Mouse (Mus musculus): ENCODE data around the gene H2-M9. TPM values are rescaled to one million over a fixed set of nuclear protein-coding genes. Genes with fewer than 3 reads are reported as not detected.

The H2-M9 gene
- under 1 TPM; 0.26 to 0.56 TPM for total RNA-seq (2021)
- long read RNA-seq, experiment 1: 0 reads
- long read RNA-seq, experiment 2: 0 reads

DNA sequence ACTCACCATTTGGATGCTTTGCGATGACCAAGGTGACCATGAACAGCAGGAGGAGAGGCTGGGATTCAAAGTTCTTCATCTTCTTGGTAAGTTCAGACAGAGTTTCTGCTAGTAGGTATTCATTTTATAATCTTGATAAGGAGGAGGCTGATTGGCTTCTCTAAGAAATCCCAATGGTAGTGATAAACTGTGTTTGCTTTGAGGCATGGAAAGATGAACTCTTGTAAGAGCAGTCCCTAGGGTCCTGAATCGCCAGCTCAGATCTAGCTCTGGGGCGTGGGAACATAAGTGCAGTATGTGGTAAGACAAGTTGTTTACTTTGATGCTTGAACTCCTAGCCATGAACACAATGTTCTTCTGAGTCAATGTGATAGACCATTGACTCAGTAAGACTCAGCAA, at the start of gene H2-M9:
Gene H2-M9 (minus strand): TSS at position 101 of the 400 bp plus-strand sequence.
- DNase-seq: no peak

GRCm38 (mm10) chr17:36672119-36672518, 29.7 kb upstream of the H2-M9 start, which contains the start of gene H2-M1:
Gene H2-M1 (minus strand): TSS chr17:36672219.
- DNase-seq: no peak

Other genes with a start within 250 kb of the H2-M9 start
- gene H2-M10.4, start 180.3 kb downstream of the H2-M9 start, total RNA-seq (2021): not detected
- not detected for gene H2-M11, start 95.6 kb downstream of the H2-M9 start, total RNA-seq (2021)
- gene H2-M1, start 29.6 kb upstream of the H2-M9 start, total RNA-seq (2021): not detected
- not detected for gene H2-M10.5, start 130.2 kb upstream of the H2-M9 start, total RNA-seq (2021)
- not detected for gene H2-M10.6, start 169.5 kb upstream of the H2-M9 start, total RNA-seq (2021)
- 10 to 100 TPM; 57.8 to 61.3 TPM for gene Trim26, start 194.5 kb upstream of the H2-M9 start, total RNA-seq (2021)
- under 1 TPM in 1 of 2 experiments, not detected in 1; 0.16 TPM for gene Trim15, start 224.5 kb upstream of the H2-M9 start, total RNA-seq (2021)
- gene Trim10, start 226.9 kb upstream of the H2-M9 start, total RNA-seq (2021): under 1 TPM; 0.20 to 0.43 TPM
- gene Trim40, start 247.5 kb upstream of the H2-M9 start, total RNA-seq (2021): under 1 TPM; 0.23 to 0.40 TPM

Measured in adrenal gland, postnatal 36 days (tissue).